Mouse (Mus musculus): ENCODE measurements around the gene Sh3rf3. TPM values are rescaled to one million over a fixed set of nuclear protein-coding genes. Genes with fewer than 3 reads are reported as not detected.

Gene Sh3rf3
- polyA plus RNA-seq, 1 experiment from 2014 or later = 0.17 TPM

- Histone ChIP-seq H3K4me2 (replicated peaks; ENCODE audit: low read depth) (no peak overlapping the region), H3K9ac (ENCODE audit: low read depth, low read length) (no peak overlapping the region), H3K27ac (ENCODE audit: low read depth, low read length) (no peak overlapping the region), H3K4me3 (ENCODE audit: low read depth, low read length) (no peak overlapping the region), H3K9me3 (ENCODE audit: control insufficient read depth) (no peaks in the 10 kb centered on the region), H3K4me1 (replicated peaks; ENCODE audit: control insufficient read depth, insufficient read depth, low read length) (no peaks in the 10 kb centered on the region), H3K27me3 (replicated peaks; ENCODE audit: control insufficient read depth, insufficient read depth, low read length) (no peaks in the 10 kb centered on the region), H3K36me3 (ENCODE audit: control insufficient read depth, insufficient read depth) (no peaks in the 10 kb centered on the region)
- no peak for TF ChIP-seq CTCF (IDR thresholded peaks at IDR 0.05; ENCODE audit: low read depth)
- ATAC-seq = no peak
- WGBS = 37% methylated on average over 11 of the region's 11 CpGs
These were observed 136.8 kb downstream of the Sh3rf3 start for GRCm38 (mm10) chr10:58949770-58950638.

DNA sequence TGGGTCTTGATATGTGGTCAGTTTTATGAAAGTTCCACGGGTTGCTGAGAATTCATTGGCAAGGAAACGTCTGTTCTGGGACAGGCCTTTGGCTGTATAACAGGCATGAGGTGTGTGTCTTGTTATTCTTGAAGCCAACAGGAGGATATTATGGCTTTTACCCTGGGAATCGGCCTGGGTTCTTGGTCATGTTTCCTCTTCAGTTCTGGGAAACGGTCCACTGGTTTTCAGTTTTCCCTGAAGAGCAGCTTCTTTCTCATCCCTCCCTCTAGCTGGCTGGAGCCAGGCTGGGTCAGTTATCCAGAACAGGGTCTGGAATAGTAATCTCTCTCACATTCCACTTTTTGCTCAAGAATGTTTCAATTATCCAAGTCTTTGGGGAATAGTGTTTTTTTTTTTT, 147.0 kb downstream of the Sh3rf3 start:
- H3K9ac ChIP-seq (ENCODE audit: low read depth, low read length) = no peak overlapping the region
- no peaks in the 10 kb centered on the region for H3K9me3 ChIP-seq (ENCODE audit: control insufficient read depth)
- H3K36me3 ChIP-seq (ENCODE audit: control insufficient read depth, insufficient read depth) = no peaks in the 10 kb centered on the region
- WGBS = 77% methylated on average over 4 of the region's 4 CpGs
- TF ChIP-seq CTCF (IDR thresholded peaks at IDR 0.05; ENCODE audit: low read depth) = no peak
- no peak for ATAC-seq
- no peak overlapping the region for H3K4me2 ChIP-seq (replicated peaks; ENCODE audit: low read depth)
- H3K27me3 ChIP-seq (replicated peaks; ENCODE audit: control insufficient read depth, insufficient read depth, low read length) = no peaks in the 10 kb centered on the region
- no peak overlapping the region for H3K27ac ChIP-seq (ENCODE audit: low read depth, low read length)
- H3K4me1 ChIP-seq (replicated peaks; ENCODE audit: control insufficient read depth, insufficient read depth, low read length) = no peaks in the 10 kb centered on the region
- no peak overlapping the region for H3K4me3 ChIP-seq (ENCODE audit: low read depth, low read length)

DNA sequence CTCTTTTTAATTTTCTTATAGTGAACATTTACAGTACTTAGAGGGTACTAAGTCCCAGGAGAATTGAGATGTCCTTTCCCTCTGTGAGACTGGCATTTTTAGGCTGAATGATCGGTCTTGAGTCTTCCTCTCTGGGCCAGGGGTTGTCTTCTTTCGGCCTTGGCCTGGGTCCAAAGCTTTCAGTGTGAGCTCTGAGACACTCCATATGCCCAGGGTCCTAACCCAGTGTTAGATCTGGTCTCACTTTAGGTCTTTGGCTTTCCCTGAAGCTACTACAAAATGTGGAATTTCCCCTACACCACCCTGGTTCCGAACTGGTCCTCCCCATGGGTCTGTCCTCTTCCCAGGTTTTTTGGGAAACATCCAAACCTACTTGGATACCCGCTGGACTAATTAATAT, 155.1 kb downstream of the Sh3rf3 start:
- no peaks in the 10 kb centered on the region for H3K27me3 ChIP-seq (replicated peaks; ENCODE audit: control insufficient read depth, insufficient read depth, low read length)
- no peak overlapping the region for H3K4me3 ChIP-seq (ENCODE audit: low read depth, low read length)
- H3K9me3 ChIP-seq (ENCODE audit: control insufficient read depth) = no peaks in the 10 kb centered on the region
- H3K27ac ChIP-seq (ENCODE audit: low read depth, low read length) = no peak overlapping the region
- TF ChIP-seq CTCF (IDR thresholded peaks at IDR 0.05; ENCODE audit: low read depth) = no peak
- H3K4me1 ChIP-seq (replicated peaks; ENCODE audit: control insufficient read depth, insufficient read depth, low read length) = no peaks in the 10 kb centered on the region
- H3K9ac ChIP-seq (ENCODE audit: low read depth, low read length) = no peak overlapping the region
- ATAC-seq = no peak
- WGBS = 70% methylated on average over 4 of the region's 4 CpGs
- H3K36me3 ChIP-seq (ENCODE audit: control insufficient read depth, insufficient read depth) = no peaks in the 10 kb centered on the region
- no peak overlapping the region for H3K4me2 ChIP-seq (replicated peaks; ENCODE audit: low read depth)

DNA sequence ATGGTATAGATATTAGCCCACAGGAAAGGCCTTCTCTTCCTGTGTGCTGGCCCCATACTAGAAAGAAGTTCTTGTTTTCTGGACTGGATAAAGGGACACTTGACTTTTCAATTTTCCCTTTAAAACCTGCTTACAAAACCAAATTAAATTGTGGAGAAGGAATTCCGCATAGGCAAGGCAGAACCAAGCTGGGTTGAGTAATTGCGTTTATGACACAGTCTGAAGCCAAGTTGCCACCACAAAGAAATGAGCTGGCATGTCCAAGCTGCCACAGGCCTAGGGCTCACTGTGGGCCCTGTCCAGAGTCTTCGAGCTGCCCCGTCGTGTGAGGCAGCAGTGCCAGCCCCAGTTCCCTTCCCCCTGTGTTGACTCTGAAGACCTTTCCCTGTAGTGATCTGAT, 156.2 kb downstream of the Sh3rf3 start:
- Histone ChIP-seq H3K4me1 (replicated peaks; ENCODE audit: control insufficient read depth, insufficient read depth, low read length) (no peaks in the 10 kb centered on the region), H3K27ac (ENCODE audit: low read depth, low read length) (no peak overlapping the region), H3K36me3 (ENCODE audit: control insufficient read depth, insufficient read depth) (no peaks in the 10 kb centered on the region), H3K27me3 (replicated peaks; ENCODE audit: control insufficient read depth, insufficient read depth, low read length) (no peaks in the 10 kb centered on the region), H3K9ac (ENCODE audit: low read depth, low read length) (no peak overlapping the region), H3K4me2 (replicated peaks; ENCODE audit: low read depth) (no peak overlapping the region), H3K4me3 (ENCODE audit: low read depth, low read length) (no peak overlapping the region), H3K9me3 (ENCODE audit: control insufficient read depth) (no peaks in the 10 kb centered on the region)
- TF ChIP-seq CTCF (IDR thresholded peaks at IDR 0.05; ENCODE audit: low read depth) = no peak
- WGBS = 92% methylated on average over 5 of the region's 5 CpGs
- ATAC-seq = no peak

DNA sequence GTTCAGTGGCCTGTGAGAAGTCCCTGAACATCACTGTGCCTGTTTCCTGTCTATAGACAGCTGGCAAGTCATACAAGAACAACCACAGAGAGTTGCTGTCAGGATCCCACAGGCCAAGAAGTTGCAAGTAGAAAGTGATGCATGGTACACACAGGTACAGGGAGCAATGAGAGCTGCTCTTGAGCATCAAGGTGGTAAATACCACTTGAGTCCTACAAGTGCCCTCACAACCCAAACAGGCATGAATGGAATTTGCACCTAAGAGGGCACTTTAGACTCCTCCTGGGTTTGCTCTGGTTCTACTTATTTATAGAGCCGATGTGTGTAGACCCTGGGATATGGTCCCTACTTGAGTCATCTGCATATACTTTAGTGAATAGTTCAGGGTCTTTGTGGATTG, 159.0 kb downstream of the Sh3rf3 start:
- TF ChIP-seq CTCF (IDR thresholded peaks at IDR 0.05; ENCODE audit: low read depth) = no peak
- no peak overlapping the region for H3K4me3 ChIP-seq (ENCODE audit: low read depth, low read length)
- no peak for ATAC-seq
- H3K4me2 ChIP-seq (replicated peaks; ENCODE audit: low read depth) = no peak overlapping the region
- no peak overlapping the region for H3K27ac ChIP-seq (ENCODE audit: low read depth, low read length)
- H3K36me3 ChIP-seq (ENCODE audit: control insufficient read depth, insufficient read depth) = no peaks in the 10 kb centered on the region
- H3K9me3 ChIP-seq (ENCODE audit: control insufficient read depth) = no peaks in the 10 kb centered on the region
- H3K27me3 ChIP-seq (replicated peaks; ENCODE audit: control insufficient read depth, insufficient read depth, low read length) = no peaks in the 10 kb centered on the region
- 86% methylated on average over 1 of the region's 1 CpGs for WGBS
- H3K4me1 ChIP-seq (replicated peaks; ENCODE audit: control insufficient read depth, insufficient read depth, low read length) = no peaks in the 10 kb centered on the region
- H3K9ac ChIP-seq (ENCODE audit: low read depth, low read length) = no peak overlapping the region

DNA sequence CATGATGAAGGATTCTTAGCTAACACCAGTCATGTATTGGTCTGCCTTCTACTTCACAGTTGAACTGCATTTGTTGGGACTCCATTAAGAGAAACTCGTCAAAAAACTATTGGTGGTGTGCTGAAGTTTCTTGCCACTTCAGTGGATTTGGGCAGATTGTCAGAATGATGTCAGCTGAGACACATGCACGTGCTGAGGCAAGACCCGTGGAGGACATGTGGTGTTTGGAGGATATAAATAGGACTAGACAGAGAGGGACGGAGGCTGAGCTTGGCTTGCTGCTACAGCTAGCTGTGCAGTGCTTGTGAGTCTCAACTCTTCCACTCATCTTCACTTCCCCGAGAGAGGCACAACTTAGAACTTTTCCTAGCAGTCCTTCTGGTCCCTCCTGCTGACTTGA, 161.0 kb downstream of the Sh3rf3 start:
- ATAC-seq = no peak
- WGBS = 61% methylated on average over 5 of the region's 5 CpGs
- no peaks in the 10 kb centered on the region for H3K9me3 ChIP-seq (ENCODE audit: control insufficient read depth)
- H3K27me3 ChIP-seq (replicated peaks; ENCODE audit: control insufficient read depth, insufficient read depth, low read length) = no peaks in the 10 kb centered on the region
- H3K4me1 ChIP-seq (replicated peaks; ENCODE audit: control insufficient read depth, insufficient read depth, low read length) = no peaks in the 10 kb centered on the region
- H3K27ac ChIP-seq (ENCODE audit: low read depth, low read length) = no peak overlapping the region
- no peak overlapping the region for H3K4me2 ChIP-seq (replicated peaks; ENCODE audit: low read depth)
- no peak for TF ChIP-seq CTCF (IDR thresholded peaks at IDR 0.05; ENCODE audit: low read depth)
- H3K36me3 ChIP-seq (ENCODE audit: control insufficient read depth, insufficient read depth) = no peaks in the 10 kb centered on the region
- no peak overlapping the region for H3K9ac ChIP-seq (ENCODE audit: low read depth, low read length)
- no peak overlapping the region for H3K4me3 ChIP-seq (ENCODE audit: low read depth, low read length)

All from intestine, postnatal 0 days (tissue).